Mouse (Mus musculus) 3T3-L1 (cell line): ENCODE results near the gene Schip1.

Experiments used
- DNase-seq: peaks from one replicate; pipeline ENCODE4 v3.0.0-alpha.2; 2015; ENCODE audit warnings: low read depth, low spot score

The Schip1 gene

GRCm38 (mm10) chr3:68610011-68610410, 545.4 kb downstream of the Schip1 start:
- peak; percentile 68 for DNase-seq

GRCm38 (mm10) chr3:68610598-68611261, 546.1 kb downstream of the Schip1 start:
- DNase-seq = peak; percentile 29

GRCm38 (mm10) chr3:68615042-68615810, 550.6 kb downstream of the Schip1 start:
- DNase-seq = peak; percentile 72

GRCm38 (mm10) chr3:68616363-68616762, 551.8 kb downstream of the Schip1 start:
- no peak for DNase-seq

- DNase-seq = no peak
These were observed 553.1 kb downstream of the Schip1 start for GRCm38 (mm10) chr3:68617708-68618107.

- no peak for DNase-seq
These were observed 554.5 kb downstream of the Schip1 start for GRCm38 (mm10) chr3:68619097-68619496.

- no peak for DNase-seq
These were observed 557.4 kb downstream of the Schip1 start for GRCm38 (mm10) chr3:68621971-68622370.

- DNase-seq = no peak
These were observed 558.4 kb downstream of the Schip1 start for GRCm38 (mm10) chr3:68623036-68623435.

GRCm38 (mm10) chr3:68624471-68624870, 559.9 kb downstream of the Schip1 start:
- DNase-seq = no peak

- no peak for DNase-seq
These were observed 565.7 kb downstream of the Schip1 start for GRCm38 (mm10) chr3:68630261-68630660.

GRCm38 (mm10) chr3:68630821-68631220, 566.2 kb downstream of the Schip1 start:
- peak; percentile 39 for DNase-seq

- no peak for DNase-seq
These were observed 568.1 kb downstream of the Schip1 start for GRCm38 (mm10) chr3:68632714-68633113.

GRCm38 (mm10) chr3:68633577-68633976, 569.0 kb downstream of the Schip1 start:
- no peak for DNase-seq

- DNase-seq = no peak
These were observed 573.4 kb downstream of the Schip1 start for GRCm38 (mm10) chr3:68637960-68638359.

GRCm38 (mm10) chr3:68638703-68639102, 574.1 kb downstream of the Schip1 start:
- DNase-seq = peak; percentile 40

GRCm38 (mm10) chr3:68642935-68643334, 578.3 kb downstream of the Schip1 start:
- no peak for DNase-seq

- peak; percentile 56 for DNase-seq
These were observed 582.0 kb downstream of the Schip1 start for GRCm38 (mm10) chr3:68646387-68647130.

GRCm38 (mm10) chr3:68647282-68647681, 582.7 kb downstream of the Schip1 start:
- no peak for DNase-seq

GRCm38 (mm10) chr3:68650251-68650650, 585.6 kb downstream of the Schip1 start:
- no peak for DNase-seq

- DNase-seq = no peak
These were observed 592.2 kb downstream of the Schip1 start for GRCm38 (mm10) chr3:68656607-68657352.

GRCm38 (mm10) chr3:68657589-68658245, 593.1 kb downstream of the Schip1 start:
- no peak for DNase-seq
